Comparison of ENCODE assay signal across 8 mouse cellular contexts in genomic region chr2:73491442-73492241, GRCm38 (mm10). TPM values are rescaled to one million over a fixed set of nuclear protein-coding genes. Genes with fewer than 3 reads are reported as not detected.
DNase-seq lines count a peak whose midpoint lies in the region; ATAC-seq and TF ChIP-seq lines count a peak whose summit lies in the region.

No protein-coding gene starts in this region.

- in situ Hi-C loops in CH12.LX (cut with MboI; ENCODE audit: low pct_ligation_motif_present, low pct_unique_long_range_greater_than_20kb, low sequenced_read_pairs), result no loop called here

- TF ChIP-seq EP300 in CH12.LX (IDR thresholded peaks at IDR 0.05; ENCODE audit: low read length), result no peak

- DNase-seq in heart, adult 18-20 months, result peak; percentile 57 to 84
- DNase-seq in heart, adult 11 months, result no peak
- DNase-seq in CH12.LX (ENCODE audit: extremely low read depth), result peak; percentile 69
- DNase-seq in cerebellum, postnatal 14 days, result peak; percentile 47 to 70
- DNase-seq in heart, postnatal 36 days, result peak; percentile 68 to 77
- peak; percentile 52 for DNase-seq in liver, embryonic 13.5 days
- peak in 1 of 2 experiments; percentile 76 for DNase-seq in spleen, adult 2 months (ENCODE audit: low read depth in 1 of 2, low spot score in 2 of 2)

- H3K4me3 ChIP-seq in CH12.LX (replicated peaks in 1 of 3; ENCODE audit: low read depth in 2 of 3, low read length in 2 of 3, poor library complexity in 1 of 3), result no peak overlapping the region
- no peak overlapping the region for H3K4me3 ChIP-seq in liver, embryonic 13.5 days (replicated peaks)
- no peak overlapping the region for H3K4me3 ChIP-seq in spleen, adult 2 months (ENCODE audit: extremely low read depth, insufficient read depth, insufficient read length)
- H3K4me3 ChIP-seq in forebrain, embryonic 16.5 days (replicated peaks; ENCODE audit: low read length), result no peak overlapping the region

- dilution Hi-C loops in CH12.LX (cut with MboI; ENCODE audit: extremely low pct_ligation_motif_present, extremely low pct_unique_long_range_greater_than_20kb, low sequenced_read_pairs), result no loop called here

- H3K79me2 ChIP-seq in CH12.LX (replicated peaks; ENCODE audit: control insufficient read depth, extremely low read depth, insufficient read depth, poor library complexity, severe bottlenecking), result no peaks in the 10 kb centered on the region

- TF ChIP-seq RAD21 in CH12.LX (IDR thresholded peaks at IDR 0.05; ENCODE audit: low read depth, low read length), result peak; percentile 78

- H3K27ac ChIP-seq in CH12.LX (ENCODE audit: insufficient read depth, low read depth), result no peak overlapping the region
- H3K27ac ChIP-seq in liver, embryonic 13.5 days, result peak overlapping the region; percentile 50
- H3K27ac ChIP-seq in spleen, adult 2 months (ENCODE audit: insufficient read depth, low read length), result no peak overlapping the region
- no peak overlapping the region for H3K27ac ChIP-seq in forebrain, embryonic 16.5 days (ENCODE audit: low read length)

- no peak for TF ChIP-seq POLR2A in CH12.LX (IDR thresholded peaks at IDR 0.05; ENCODE audit: low read depth, low read length)
- TF ChIP-seq POLR2A in spleen, adult 2 months (IDR thresholded peaks at IDR 0.05; ENCODE audit: low read depth, low read length), result no peak

- H3K36me3 ChIP-seq in CH12.LX (replicated peaks in 1 of 2; ENCODE audit: control insufficient read depth in 1 of 2, insufficient read depth in 1 of 2, low read length in 1 of 2), result no peaks in the 10 kb centered on the region
- no peaks in the 10 kb centered on the region for H3K36me3 ChIP-seq in liver, embryonic 13.5 days
- H3K36me3 ChIP-seq in spleen, adult 2 months (ENCODE audit: control insufficient read depth, insufficient read depth, low read length), result no peaks in the 10 kb centered on the region
- H3K36me3 ChIP-seq in forebrain, embryonic 16.5 days (ENCODE audit: control insufficient read depth, insufficient read depth), result no peaks in the 10 kb centered on the region

- H3K4me1 ChIP-seq in CH12.LX (ENCODE audit: control insufficient read depth in 1 of 2, insufficient read depth in 2 of 2), result peaks cover 24 to 40% of the 10 kb centered on the region in 2 experiments
- H3K4me1 ChIP-seq in liver, embryonic 13.5 days (replicated peaks), result peaks cover 49% of the 10 kb centered on the region
- H3K4me1 ChIP-seq in spleen, adult 2 months (ENCODE audit: control insufficient read depth, insufficient read depth, insufficient read length), result peaks cover 12% of the 10 kb centered on the region
- H3K4me1 ChIP-seq in forebrain, embryonic 16.5 days (replicated peaks; ENCODE audit: control insufficient read depth, insufficient read depth, low read length), result no peaks in the 10 kb centered on the region; the same call in 1 of the 2 replicates

- no peaks in the 10 kb centered on the region for H3K27me3 ChIP-seq in CH12.LX (replicated peaks)
- H3K27me3 ChIP-seq in liver, embryonic 13.5 days, result no peaks in the 10 kb centered on the region
- no peaks in the 10 kb centered on the region for H3K27me3 ChIP-seq in spleen, adult 2 months (ENCODE audit: control insufficient read depth, insufficient read depth, low read length)
- H3K27me3 ChIP-seq in forebrain, embryonic 16.5 days (replicated peaks; ENCODE audit: control insufficient read depth, insufficient read depth, low read length), result no peaks in the 10 kb centered on the region

- H3K9ac ChIP-seq in CH12.LX (ENCODE audit: insufficient read depth, low read depth), result 0 out of 2 replicates have a peak overlapping the region, but pooled peaks have one; percentile 14
- H3K9ac ChIP-seq in liver, embryonic 13.5 days, result no peak overlapping the region
- no peak overlapping the region for H3K9ac ChIP-seq in forebrain, embryonic 16.5 days (replicated peaks; ENCODE audit: low read depth, low read length)

- ATAC-seq in liver, embryonic 13.5 days (ENCODE audit: low read depth), result peak; percentile 34; the same call in 1 of the 2 replicates
- no peak for ATAC-seq in forebrain, embryonic 16.5 days

- TF ChIP-seq CTCF in CH12.LX (conservative IDR thresholded peaks at IDR 0.05 in 1 of 2, IDR thresholded peaks at IDR 0.05 in 1 of 2; ENCODE audit: low read depth in 2 of 2, low read length in 2 of 2), result peak; percentile 85 to 87
- peak; percentile 43; the same call in 1 of the 2 replicates for TF ChIP-seq CTCF in spleen, adult 2 months (IDR thresholded peaks at IDR 0.05; ENCODE audit: extremely low read depth, insufficient read depth, insufficient read length, insufficient replicate concordance)

- 0 out of 2 replicates have a peak overlapping the region, but pooled peaks have one; percentile 31 for H3K4me2 ChIP-seq in CH12.LX (ENCODE audit: insufficient read depth, low read depth, poor library complexity, severe bottlenecking)
- H3K4me2 ChIP-seq in liver, embryonic 13.5 days, result no peak overlapping the region
- no peak overlapping the region for H3K4me2 ChIP-seq in forebrain, embryonic 16.5 days (ENCODE audit: low read length)

- H3K9me3 ChIP-seq in CH12.LX (replicated peaks; ENCODE audit: low read length), result no peaks in the 10 kb centered on the region
- no peaks in the 10 kb centered on the region for H3K9me3 ChIP-seq in liver, embryonic 13.5 days (replicated peaks)
- no peaks in the 10 kb centered on the region for H3K9me3 ChIP-seq in forebrain, embryonic 16.5 days (ENCODE audit: control insufficient read depth, low read length)

- WGBS in liver, embryonic 13.5 days (ENCODE audit: insufficient replicate concordance), result 40% methylated on average over 9 of the region's 9 CpGs
- WGBS in spleen, adult 2 months, result 62% methylated on average over 9 of the region's 9 CpGs
- 51% methylated on average over 9 of the region's 9 CpGs for WGBS in forebrain, embryonic 16.5 days

- intact Hi-C loops in heart, postnatal 36 days (cut with DNase I), result no loop called here

TF ChIP-seq in CH12.LX, 34 proteins besides CTCF, POLR2A, EP300 and RAD21 (continues in another document):
- TF ChIP-seq UBTF (IDR thresholded peaks at IDR 0.05; ENCODE audit: low read depth, low read length) (no peak), ELF1 (IDR thresholded peaks at IDR 0.05; ENCODE audit: low read depth, low read length) (no peak), CHD1 (IDR thresholded peaks at IDR 0.05; ENCODE audit: low read depth, low read length) (no peak), MAFK (IDR thresholded peaks at IDR 0.05; ENCODE audit: insufficient replicate concordance, low read length) (no peak), NRF1 (IDR thresholded peaks at IDR 0.05; ENCODE audit: low read depth, low read length) (no peak), USF1 (IDR thresholded peaks at IDR 0.05; ENCODE audit: low read depth, low read length) (no peak), ETS1 (conservative IDR thresholded peaks at IDR 0.05; ENCODE audit: low read depth, low read length) (no peak), E2F4 (IDR thresholded peaks at IDR 0.05; ENCODE audit: insufficient replicate concordance, low read depth, low read length) (no peak), PAX5 (IDR thresholded peaks at IDR 0.05; ENCODE audit: low read length) (no peak), ZKSCAN1 (IDR thresholded peaks at IDR 0.05; ENCODE audit: borderline replicate concordance, low read depth, low read length) (no peak), ZMIZ1 (IDR thresholded peaks at IDR 0.05; ENCODE audit: low read depth, low read length) (no peak), MEF2A (IDR thresholded peaks at IDR 0.05; ENCODE audit: borderline replicate concordance, low read depth, low read length) (no peak), TBP (conservative IDR thresholded peaks at IDR 0.05; ENCODE audit: low read depth, low read length) (no peak), JUN (IDR thresholded peaks at IDR 0.05; ENCODE audit: insufficient read depth, low read depth, low read length) (no peak), JUND (conservative IDR thresholded peaks at IDR 0.05; ENCODE audit: low read depth, low read length) (no peak), MAZ (IDR thresholded peaks at IDR 0.05; ENCODE audit: low read depth, low read length) (0 out of 2 replicates have a peak, but pooled peaks have one; percentile 51), BHLHE40 (IDR thresholded peaks at IDR 0.05; ENCODE audit: low read depth, low read length) (peak; percentile 59), RCOR1 (conservative IDR thresholded peaks at IDR 0.05; ENCODE audit: low read depth, low read length) (no peak), IRF4 (IDR thresholded peaks at IDR 0.05; ENCODE audit: low read depth, low read length) (peak; percentile 49; the same call in 1 of the 2 replicates), TCF12 (IDR thresholded peaks at IDR 0.05; ENCODE audit: low read depth, low read length) (no peak), NELFE (IDR thresholded peaks at IDR 0.05; ENCODE audit: low read depth, low read length) (peak; percentile 57; the same call in 1 of the 2 replicates), ZNF384 (IDR thresholded peaks at IDR 0.05; ENCODE audit: low read depth, low read length) (no peak; the same call in 1 of the 2 replicates), MYC (IDR thresholded peaks at IDR 0.05; ENCODE audit: low read depth, low read length) (peak; percentile 86), CHD2 (IDR thresholded peaks at IDR 0.05; ENCODE audit: low read length) (no peak), SIN3A (IDR thresholded peaks at IDR 0.05; ENCODE audit: low read length) (0 out of 2 replicates have a peak, but pooled peaks have one; percentile 42), HCFC1 (IDR thresholded peaks at IDR 0.05; ENCODE audit: low read depth, low read length) (no peak), USF2 (conservative IDR thresholded peaks at IDR 0.05; ENCODE audit: low read depth, low read length) (no peak), POLR2AphosphoS2 (IDR thresholded peaks at IDR 0.05; ENCODE audit: low read depth, low read length) (no peak), MXI1 (IDR thresholded peaks at IDR 0.05; ENCODE audit: low read depth, low read length) (peak; percentile 63; the same call in 1 of the 2 replicates), SMC3 (IDR thresholded peaks at IDR 0.05; ENCODE audit: low read depth, low read length) (peak; percentile 79), ZC3H11A (IDR thresholded peaks at IDR 0.05; ENCODE audit: low read depth, low read length) (peak; percentile 42; the same call in 1 of the 2 replicates), MAX (IDR thresholded peaks at IDR 0.05; ENCODE audit: low read length) (peak; percentile 84), GABPA (IDR thresholded peaks at IDR 0.05; ENCODE audit: insufficient replicate concordance, low read depth, low read length) (no peak)

RNA-seq across cellular contexts. Expression of gene Wipf1, which starts 37.9 kb away (rescaled TPM):
- total RNA-seq in heart, adult 18-20 months (2021), result 10 to 100 TPM; 11.2 to 14.0 TPM
- total RNA-seq in CH12.LX (2012; rRNA removed) (18.3 and 19.2 TPM in 2 replicates), CH12.LX (2014; rRNA removed) (18.8 and 21.8 TPM in 2 replicates)
- polyA plus RNA-seq in CH12.LX (2012; ENCODE audit: insufficient read length, low read depth), result 88.7 and 95.0 TPM in 2 replicates
- total RNA-seq in heart, postnatal 36 days (2021), result 10 to 100 TPM; 15.4 to 15.5 TPM
- 3.4 and 4.6 TPM in 2 replicates for polyA plus RNA-seq in liver, embryonic 13.5 days (2015; fragmentation: Nextera tagmentation; extraction: Ambion mirVana)
- polyA plus RNA-seq in spleen, adult 2 months (2012; rRNA removed), result 58.7 and 72.8 TPM in 2 replicates
- polyA plus RNA-seq in forebrain, embryonic 16.5 days (2015; fragmentation: Nextera tagmentation; extraction: Ambion mirVana), result 1.8 and 2.3 TPM in 2 replicates

Comparison
In these comparisons a context has a peak if more than half of its experiments do, and no peak if none do; other contexts are left out.
1. RNA of gene Wipf1, which starts 37.9 kb away (polyA plus RNA-seq): 88.7 to 95.0 TPM in CH12.LX and 58.7 to 72.8 TPM in spleen, adult 2 months; 3.4 to 4.6 TPM in liver, embryonic 13.5 days and 1.8 to 2.3 TPM in forebrain, embryonic 16.5 days; every median in the first group is over 10 times any median in the second.